Mouse (Mus musculus) liver, embryonic 15.5 days (tissue): ENCODE results near the gene Hist2h3b. TPM values are rescaled to one million over a fixed set of nuclear protein-coding genes. Genes with fewer than 3 reads are reported as not detected.
"Not testable (repeated sequence)": the region's sequence is repeated elsewhere in the genome, so short reads cannot be mapped to it uniquely, and the experiment has no call there.

ENCODE experiments used
- ATAC-seq: fragments of 200-750 bp; cut with Nextera tagmentation; 2 replicates; pipeline ENCODE4 v1.8.0; 2017; ENCODE audit warnings: moderate number of reproducible peaks, mild to moderate bottlenecking, moderate library complexity; ENCODE audit not compliant: insufficient read depth
- H3K27ac ChIP-seq: fragments of 300-500 bp; sonication (generic); replicated peaks from 2 replicates; pipeline ENCODE4 v1.5.1; 2015; ENCODE audit warnings: mild to moderate bottlenecking, inconsistent platforms
- H3K27me3 ChIP-seq: fragments of 300-500 bp; sonication (generic); 2 replicates; pipeline ENCODE4 v1.6.1; 2015; ENCODE audit warnings: mild to moderate bottlenecking, inconsistent platforms
- H3K36me3 ChIP-seq: fragments of 300-500 bp; sonication (generic); replicated peaks from 2 replicates; pipeline ENCODE4 v1.6.1; 2015; ENCODE audit warnings: moderate library complexity, mild to moderate bottlenecking, inconsistent platforms
- H3K4me1 ChIP-seq: fragments of 300-500 bp; sonication (generic); replicated peaks from 2 replicates; pipeline ENCODE4 v1.6.1; 2015; ENCODE audit warnings: inconsistent platforms
- H3K4me2 ChIP-seq: fragments of 300-500 bp; sonication (generic); 2 replicates; pipeline ENCODE4 v1.6.1; 2015; ENCODE audit warnings: moderate library complexity, mild to moderate bottlenecking, inconsistent platforms
- H3K4me3 ChIP-seq: fragments of 300-500 bp; sonication (generic); replicated peaks from 2 replicates; pipeline ENCODE4 v1.5.1; 2015; ENCODE audit warnings: mild to moderate bottlenecking, inconsistent platforms
- H3K9ac ChIP-seq: fragments of 300-500 bp; sonication (generic); 2 replicates; pipeline ENCODE4 v1.6.1; 2015; ENCODE audit warnings: moderate library complexity, mild to moderate bottlenecking, inconsistent platforms
- H3K9me3 ChIP-seq: fragments of 300-500 bp; sonication (generic); replicated peaks from 2 replicates; pipeline ENCODE4 v1.6.1; 2016; ENCODE audit warnings: inconsistent platforms
- WGBS: fragments of 180-500 bp; shearing (Covaris S2); methylation state at CpG from one replicate; pipeline ENCODE4 v1.1.7; 2015; ENCODE audit warnings: mixed read lengths; ENCODE audit not compliant: insufficient replicate concordance; 5-methylcytosine and 5-hydroxymethylcytosine counted together
- polyA plus RNA-seq: library from polyadenylated mRNA; unstranded; fragments of >200 nt; fragmentation: Nextera tagmentation; extraction: Ambion mirVana; gene quantifications from 2 replicates; pipeline ENCODE4 v1.2.1, GENCODE M21; 2015

The Hist2h3b gene
- 78.7 and 99.7 TPM in 2 replicates for polyA plus RNA-seq

GRCm38 (mm10) chr3:96268051-96268775 lies at the start of gene Hist2h3b:
TSS of gene Hist2h3b (plus strand) at chr3:96268654.
- ATAC-seq, result peak; percentile 35
- 20% methylated on average over 30 of the region's 30 CpGs for WGBS
- Histone ChIP-seq H3K9ac (peak within 1 kb of the TSS; percentile 74), H3K4me3 (peak within 1 kb of the TSS; percentile 66), H3K27me3 (no peaks in the 10 kb centered on the region), H3K27ac (peak within 1 kb of the TSS; percentile 100), H3K9me3 (no peaks in the 10 kb centered on the region), H3K36me3 (no peaks in the 10 kb centered on the region), H3K4me1 (peaks cover 46% of the 10 kb centered on the region), H3K4me2 (peak within 1 kb of the TSS; percentile 70)

- Histone ChIP-seq H3K9me3 (no peaks in the 10 kb centered on the region), H3K9ac (peak overlapping the region; percentile 84), H3K27me3 (no peaks in the 10 kb centered on the region; the same call in 1 of the 2 replicates), H3K4me3 (peak overlapping the region; percentile 64), H3K4me2 (peak overlapping the region; percentile 88), H3K36me3 (no peaks in the 10 kb centered on the region), H3K4me1 (peaks cover 43% of the 10 kb centered on the region), H3K27ac (peak overlapping the region; percentile 100)
- WGBS, result under 1% methylated on average over 12 of the region's 12 CpGs
- no peak for ATAC-seq
Observed at GRCm38 (mm10) chr3:96219191-96219641, 49.2 kb upstream of the Hist2h3b start.

- no peaks in the 10 kb centered on the region for H3K36me3 ChIP-seq
- H3K9ac ChIP-seq, result peak within 1 kb of the TSS; percentile 84
- no peaks in the 10 kb centered on the region; the same call in 1 of the 2 replicates for H3K27me3 ChIP-seq
- H3K4me2 ChIP-seq, result peak within 1 kb of the TSS; percentile 88
- peaks cover 45% of the 10 kb centered on the region for H3K4me1 ChIP-seq
- WGBS, result under 1% methylated on average over 37 of the region's 37 CpGs
- H3K27ac ChIP-seq, result peak within 1 kb of the TSS; percentile 100
- H3K9me3 ChIP-seq, result no peaks in the 10 kb centered on the region
- peak; percentile 57 for ATAC-seq
- H3K4me3 ChIP-seq, result peak within 1 kb of the TSS; percentile 64
Observed at GRCm38 (mm10) chr3:96219661-96220130, 48.8 kb upstream of the Hist2h3b start, which contains the start of the genes Bola1 and Hist2h2ab. TSS of gene Bola1 (minus strand) at chr3:96219709. TSS of gene Hist2h2ab (plus strand) at chr3:96219865.

GRCm38 (mm10) chr3:96220131-96220764 lies 48.2 kb upstream of the Hist2h3b start:
- ATAC-seq, result peak; percentile 11; the same call in 1 of the 2 replicates
- under 1% methylated on average over 43 of the region's 47 CpGs for WGBS

GRCm38 (mm10) chr3:96220765-96221639 lies 47.5 kb upstream of the Hist2h3b start, which contains the start of the genes Hist2h2ac and Hist2h2be:
TSS of gene Hist2h2ac (minus strand) at chr3:96220880.
TSS of gene Hist2h2be (plus strand) at chr3:96221119.
- peak; percentile 90 for ATAC-seq
- no peaks in the 10 kb centered on the region for H3K36me3 ChIP-seq
- H3K4me3 ChIP-seq, result peak within 1 kb of the TSS; percentile 64
- H3K4me2 ChIP-seq, result peak within 1 kb of the TSS; percentile 88
- peak within 1 kb of the TSS; percentile 84 for H3K9ac ChIP-seq
- H3K9me3 ChIP-seq, result no peaks in the 10 kb centered on the region
- under 1% methylated on average over 43 of the region's 43 CpGs for WGBS
- H3K27me3 ChIP-seq, result no peaks in the 10 kb centered on the region
- peaks cover 53% of the 10 kb centered on the region for H3K4me1 ChIP-seq
- H3K27ac ChIP-seq, result peak within 1 kb of the TSS; percentile 100

More at GRCm38 (mm10) chr3:96220131-96220764, 48.2 kb upstream of the Hist2h3b start:
- not testable (repeated sequence) for H3K27me3 ChIP-seq, H3K9me3 ChIP-seq, H3K36me3 ChIP-seq
- H3K27ac ChIP-seq, result peak overlapping the region; percentile 100
- H3K9ac ChIP-seq, result peak overlapping the region; percentile 84
- peaks cover 49% of the 10 kb centered on the region for H3K4me1 ChIP-seq
- peak overlapping the region; percentile 64 for H3K4me3 ChIP-seq
- peak overlapping the region; percentile 88 for H3K4me2 ChIP-seq

GRCm38 (mm10) chr3:96221640-96222038 lies 46.8 kb upstream of the Hist2h3b start:
- no peak for ATAC-seq
- Histone ChIP-seq H3K36me3 (no peaks in the 10 kb centered on the region), H3K27ac (peak overlapping the region; percentile 100), H3K4me1 (peaks cover 59% of the 10 kb centered on the region), H3K9ac (peak overlapping the region; percentile 84), H3K4me2 (peak overlapping the region; percentile 88), H3K4me3 (peak overlapping the region; percentile 64), H3K27me3 (no peaks in the 10 kb centered on the region), H3K9me3 (no peaks in the 10 kb centered on the region)
- 15% methylated on average over 9 of the region's 9 CpGs for WGBS

GRCm38 (mm10) chr3:96222774-96223173 lies 45.7 kb upstream of the Hist2h3b start:
- Histone ChIP-seq H3K36me3 (no peaks in the 10 kb centered on the region), H3K4me1 (peaks cover 60% of the 10 kb centered on the region), H3K27me3 (no peaks in the 10 kb centered on the region), H3K4me3 (peak overlapping the region; percentile 64), H3K9ac (peak overlapping the region; percentile 84), H3K4me2 (peak overlapping the region; percentile 88), H3K27ac (peak overlapping the region; percentile 100), H3K9me3 (no peaks in the 10 kb centered on the region)
- ATAC-seq, result no peak
- WGBS, result 85% methylated on average over 4 of the region's 4 CpGs

- H3K27me3 ChIP-seq, result no peaks in the 10 kb centered on the region
- peak overlapping the region; percentile 41 for H3K9ac ChIP-seq
- H3K36me3 ChIP-seq, result no peaks in the 10 kb centered on the region
- 53% methylated on average over 2 of the region's 2 CpGs for whole genome bisulfite sequencing
- ATAC-seq, result no peak
- peak overlapping the region; percentile 88 for H3K4me2 ChIP-seq
- peak overlapping the region; percentile 64 for H3K4me3 ChIP-seq
- H3K27ac ChIP-seq, result peak overlapping the region; percentile 45
- no peaks in the 10 kb centered on the region for H3K9me3 ChIP-seq
- peaks cover 50% of the 10 kb centered on the region for H3K4me1 ChIP-seq
Observed at GRCm38 (mm10) chr3:96225421-96225820, 43.0 kb upstream of the Hist2h3b start.

- no peaks in the 10 kb centered on the region for H3K9me3 ChIP-seq
- peaks cover 54% of the 10 kb centered on the region for H3K4me1 ChIP-seq
- H3K27me3 ChIP-seq, result no peaks in the 10 kb centered on the region
- WGBS, result 59% methylated on average over 8 of the region's 8 CpGs
- H3K4me3 ChIP-seq, result no peak overlapping the region
- no peak overlapping the region for H3K9ac ChIP-seq
- ATAC-seq, result no peak
- H3K4me2 ChIP-seq, result no peak overlapping the region
- no peaks in the 10 kb centered on the region for H3K36me3 ChIP-seq
- no peak overlapping the region for H3K27ac ChIP-seq
Observed at GRCm38 (mm10) chr3:96226695-96227648, 41.5 kb upstream of the Hist2h3b start.
